Mouse (Mus musculus) midbrain, embryonic 14.5 days (tissue): ENCODE measurements at regions not wholly inside any gene's neighbourhood (a gene's known extent, or its start where the extent isn't known, plus 50 kb on each side); places are given as distances from the start of the nearest gene placed in this dataset.

Experiments used
- ATAC-seq: fragments of 200-750 bp; cut with Nextera tagmentation; 2 replicates; pipeline ENCODE4 v1.8.0; 2017; ENCODE audit warnings: moderate number of reproducible peaks, moderate library complexity; ENCODE audit not compliant: low FRiP score, low TSS enrichment
- DNase-seq: peaks from one replicate; pipeline ENCODE4 v3.0.0-alpha.2; 2015
- H3K27ac ChIP-seq: fragments of 300-500 bp; sonication (generic); replicated peaks from 2 replicates; pipeline ENCODE4 v1.5.1; 2014; ENCODE audit warnings: mild to moderate bottlenecking, low read depth, low read length, moderate library complexity
- H3K27me3 ChIP-seq: fragments of 300-500 bp; sonication (generic); 2 replicates; pipeline ENCODE4 v1.6.1; 2014; ENCODE audit warnings: low read length, control low read depth, mixed read lengths; ENCODE audit not compliant: control insufficient read depth, insufficient read depth
- H3K36me3 ChIP-seq: fragments of 300-500 bp; sonication (generic); 2 replicates; pipeline ENCODE4 v1.6.1; 2014; ENCODE audit warnings: low read length, control low read depth; ENCODE audit not compliant: control insufficient read depth, insufficient read depth
- H3K4me1 ChIP-seq: fragments of 300-500 bp; sonication (generic); 2 replicates; pipeline ENCODE4 v1.6.1; 2014; ENCODE audit warnings: mild to moderate bottlenecking, antibody characterized with exemption, low read length, control low read depth; ENCODE audit not compliant: control insufficient read depth, insufficient read depth
- H3K4me2 ChIP-seq: fragments of 300-500 bp; sonication (generic); 2 replicates; pipeline ENCODE4 v1.6.1; 2014; ENCODE audit warnings: mild to moderate bottlenecking, low read length, moderate library complexity
- H3K4me3 ChIP-seq: fragments of 300-500 bp; sonication (generic); replicated peaks from 2 replicates; pipeline ENCODE4 v1.5.1; 2014; ENCODE audit warnings: low read depth, low read length
- H3K9ac ChIP-seq: fragments of 300-500 bp; sonication (generic); replicated peaks from 2 replicates; pipeline ENCODE4 v1.6.1; 2014; ENCODE audit warnings: mild to moderate bottlenecking, low read length, moderate library complexity
- H3K9me3 ChIP-seq: fragments of 300-500 bp; sonication (generic); 2 replicates; pipeline ENCODE4 v1.6.1; 2016; ENCODE audit warnings: low read length, control low read depth, mixed read lengths; ENCODE audit not compliant: control insufficient read depth
- WGBS: fragments of 180-500 bp; shearing (Covaris S2); extraction: QIAGEN DNeasy Blood & Tissue Kit; methylation state at CpG from one replicate; pipeline ENCODE4 v1.1.7; 2014; 5-methylcytosine and 5-hydroxymethylcytosine counted together

DNA sequence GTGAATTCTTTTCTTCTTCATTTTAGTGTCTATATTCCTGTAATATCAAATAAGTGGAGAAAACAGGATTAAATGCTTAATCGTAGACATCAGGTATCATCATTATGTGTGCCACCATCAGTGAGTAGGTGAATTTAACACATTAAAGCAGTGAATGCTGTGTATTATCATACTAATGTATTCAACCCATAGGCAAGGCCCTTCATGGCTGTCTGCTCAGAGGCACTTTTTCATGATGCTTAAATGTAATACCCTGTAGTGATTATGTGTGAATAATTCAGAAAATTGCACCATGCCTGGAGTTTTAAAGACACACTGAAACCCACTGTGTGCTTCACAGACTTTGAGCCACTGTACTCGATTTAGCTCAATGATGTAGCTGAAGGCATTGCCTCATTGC lies 583.2 kb upstream of the Robo1 start:
- ATAC-seq (no peak), DNase-seq (peak; percentile 55)
- Histone ChIP-seq H3K4me2 (no peak overlapping the region), H3K27me3 (no peaks in the 10 kb centered on the region), H3K27ac (no peak overlapping the region), H3K9me3 (no peaks in the 10 kb centered on the region), H3K4me3 (no peak overlapping the region), H3K9ac (no peak overlapping the region), H3K4me1 (no peaks in the 10 kb centered on the region), H3K36me3 (no peaks in the 10 kb centered on the region)
- 33% methylated on average over 2 of the region's 2 CpGs for WGBS

DNA sequence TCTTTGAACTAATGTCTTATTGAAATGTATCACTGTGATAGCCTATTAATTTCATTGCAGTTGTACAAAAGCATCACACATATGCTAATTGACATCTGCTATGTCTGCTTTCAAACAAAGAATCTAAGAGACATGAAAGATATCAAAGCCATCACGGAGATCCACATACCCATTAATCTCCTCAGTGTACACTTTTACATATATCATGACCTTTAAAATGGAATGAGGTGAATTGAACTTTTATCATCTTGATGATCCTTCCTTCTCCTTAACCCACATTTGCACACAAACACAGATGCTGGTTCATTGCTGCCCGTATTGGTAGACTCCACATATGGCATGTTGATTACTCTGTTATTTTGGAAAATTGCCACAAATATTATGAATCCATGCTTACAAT lies 570.2 kb upstream of the Robo1 start:
- 71% methylated on average over 2 of the region's 2 CpGs for WGBS
- Histone ChIP-seq H3K27me3 (no peaks in the 10 kb centered on the region), H3K36me3 (no peaks in the 10 kb centered on the region), H3K9me3 (no peaks in the 10 kb centered on the region), H3K4me2 (no peak overlapping the region), H3K27ac (no peak overlapping the region), H3K4me3 (no peak overlapping the region), H3K4me1 (no peaks in the 10 kb centered on the region), H3K9ac (no peak overlapping the region)
- no peak for DNase-seq
- ATAC-seq: no peak

DNA sequence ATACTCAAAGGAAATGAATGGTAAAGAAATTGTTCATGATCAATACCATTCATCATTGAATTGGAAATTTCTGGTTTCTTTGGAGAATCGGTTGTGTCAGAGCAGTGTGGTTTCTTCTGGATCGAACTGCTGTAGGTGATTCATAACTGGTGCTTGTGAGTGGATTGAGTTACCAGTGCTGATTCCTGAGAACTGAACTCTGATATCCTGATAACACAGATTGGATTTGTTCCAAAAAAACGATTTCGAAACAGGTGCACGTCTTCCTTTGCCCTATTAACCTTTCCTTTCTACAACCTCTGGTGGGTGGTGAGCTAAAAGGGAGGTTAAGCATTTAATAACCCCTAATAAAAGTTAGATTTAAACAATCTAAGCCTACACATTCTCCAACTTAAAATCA lies 569.0 kb upstream of the Robo1 start:
- no peak for DNase-seq
- ATAC-seq: no peak
- Histone ChIP-seq H3K36me3 (no peaks in the 10 kb centered on the region), H3K4me1 (no peaks in the 10 kb centered on the region), H3K9me3 (no peaks in the 10 kb centered on the region), H3K9ac (no peak overlapping the region), H3K27ac (no peak overlapping the region), H3K4me3 (no peak overlapping the region), H3K4me2 (no peak overlapping the region), H3K27me3 (no peaks in the 10 kb centered on the region)
- 90% methylated on average over 5 of the region's 5 CpGs for WGBS

DNA sequence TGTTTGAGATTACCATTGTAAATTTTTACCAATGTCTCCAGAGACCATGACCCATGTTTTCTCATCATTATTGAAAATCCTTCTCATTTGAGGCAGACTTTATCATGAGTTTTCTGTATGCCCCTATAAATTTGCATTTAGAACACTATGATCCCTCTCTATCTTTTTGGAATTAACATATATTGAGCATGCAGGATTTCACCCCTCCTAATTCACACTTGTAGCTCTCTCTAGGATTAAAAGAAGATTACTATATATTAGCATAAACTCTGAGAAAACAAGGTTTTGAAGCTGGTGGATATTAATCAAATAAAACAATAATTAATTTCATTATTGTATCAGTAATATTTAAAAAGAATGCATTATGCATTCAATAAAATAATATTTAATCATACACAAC lies 527.2 kb upstream of the Robo1 start:
- peak; percentile 27 for DNase-seq
- H3K36me3 ChIP-seq: no peaks in the 10 kb centered on the region
- H3K4me3 ChIP-seq: no peak overlapping the region
- H3K27me3 ChIP-seq: no peaks in the 10 kb centered on the region
- no peak for ATAC-seq
- no peaks in the 10 kb centered on the region for H3K4me1 ChIP-seq
- H3K9ac ChIP-seq: no peak overlapping the region
- H3K9me3 ChIP-seq: 0 out of 2 replicates have a peak, but pooled peaks cover 5% of the 10 kb centered on the region
- no peak overlapping the region for H3K4me2 ChIP-seq
- no peak overlapping the region for H3K27ac ChIP-seq

DNA sequence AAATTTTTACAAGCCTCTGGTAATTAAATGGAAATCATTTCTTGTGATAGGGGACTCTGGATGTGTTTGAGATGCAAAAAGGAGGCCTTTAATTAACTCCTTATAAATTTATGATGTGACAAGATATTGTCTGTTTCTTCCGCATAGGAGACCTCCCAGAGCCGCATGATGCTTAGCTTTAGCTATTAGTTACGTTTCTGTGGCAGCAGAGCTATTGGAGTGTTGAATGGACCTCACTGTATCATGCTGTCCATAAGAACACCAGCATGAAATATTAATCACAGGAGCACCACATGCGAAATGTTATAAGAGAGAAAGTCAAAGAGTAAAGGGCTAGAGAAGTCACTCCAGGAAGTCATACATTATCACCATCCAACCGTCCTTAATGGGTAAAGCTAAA lies 495.3 kb upstream of the Robo1 start:
- 62% methylated on average over 5 of the region's 5 CpGs for WGBS
- Histone ChIP-seq H3K27ac (no peak overlapping the region), H3K27me3 (no peaks in the 10 kb centered on the region), H3K4me2 (no peak overlapping the region), H3K4me3 (no peak overlapping the region), H3K9ac (no peak overlapping the region), H3K9me3 (no peaks in the 10 kb centered on the region), H3K36me3 (no peaks in the 10 kb centered on the region), H3K4me1 (0 out of 2 replicates have a peak, but pooled peaks cover 2% of the 10 kb centered on the region)
- DNase-seq (peak; percentile 42), ATAC-seq (no peak)

DNA sequence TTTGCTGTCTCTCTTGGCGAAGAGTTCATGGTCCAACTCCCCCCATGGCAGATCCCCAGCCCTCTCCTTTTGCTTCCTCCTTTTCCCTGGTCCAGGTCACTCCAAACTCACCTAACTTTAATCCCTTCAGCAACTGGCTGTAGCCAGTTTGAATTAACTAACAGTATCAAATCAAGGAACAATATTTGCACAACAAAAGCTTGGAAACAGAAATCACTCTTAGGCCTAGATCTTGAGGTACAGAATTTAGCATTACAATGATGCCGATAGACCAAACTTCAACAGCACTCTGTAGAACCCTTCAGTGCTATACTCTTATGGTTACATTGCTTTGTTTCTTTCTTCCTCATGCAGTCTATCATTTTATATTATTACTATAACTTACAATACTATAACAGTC lies 472.8 kb upstream of the Robo1 start:
- ATAC-seq: no peak
- no peak overlapping the region for H3K27ac ChIP-seq
- H3K27me3 ChIP-seq: no peaks in the 10 kb centered on the region
- no peaks in the 10 kb centered on the region for H3K9me3 ChIP-seq
- H3K4me2 ChIP-seq: no peak overlapping the region
- no peaks in the 10 kb centered on the region for H3K36me3 ChIP-seq
- 81% methylated on average over 2 of the region's 2 CpGs for WGBS
- no peaks in the 10 kb centered on the region for H3K4me1 ChIP-seq
- no peak overlapping the region for H3K4me3 ChIP-seq
- no peak for DNase-seq
- no peak overlapping the region for H3K9ac ChIP-seq

DNA sequence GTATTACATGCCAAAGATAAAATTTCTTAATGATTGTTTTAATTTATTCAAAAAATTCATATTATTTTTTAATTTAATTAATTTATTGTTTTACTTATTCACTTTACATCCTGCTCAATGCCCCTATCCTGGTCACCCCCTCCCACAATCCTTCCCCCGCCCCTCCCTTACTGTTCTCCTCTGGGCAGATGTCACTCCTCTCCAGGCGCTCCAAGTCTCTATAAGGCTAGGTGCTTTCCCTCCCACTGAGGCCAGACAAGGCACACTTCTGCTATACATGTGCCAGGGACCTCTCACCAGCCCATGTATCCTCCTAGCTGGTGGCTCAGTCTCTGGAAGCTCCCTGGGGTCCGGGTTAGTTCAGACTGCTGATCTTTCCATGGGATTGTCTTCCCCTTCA lies 458.0 kb upstream of the Robo1 start:
- Histone ChIP-seq H3K27ac (no peak overlapping the region), H3K4me2 (no peak overlapping the region), H3K4me3 (no peak overlapping the region), H3K9ac (no peak overlapping the region), H3K27me3 (no peaks in the 10 kb centered on the region), H3K36me3 (no peaks in the 10 kb centered on the region), H3K4me1 (no peaks in the 10 kb centered on the region), H3K9me3 (no peaks in the 10 kb centered on the region)
- 87% methylated on average over 3 of the region's 3 CpGs for WGBS
- DNase-seq: no peak
- ATAC-seq: no peak

DNA sequence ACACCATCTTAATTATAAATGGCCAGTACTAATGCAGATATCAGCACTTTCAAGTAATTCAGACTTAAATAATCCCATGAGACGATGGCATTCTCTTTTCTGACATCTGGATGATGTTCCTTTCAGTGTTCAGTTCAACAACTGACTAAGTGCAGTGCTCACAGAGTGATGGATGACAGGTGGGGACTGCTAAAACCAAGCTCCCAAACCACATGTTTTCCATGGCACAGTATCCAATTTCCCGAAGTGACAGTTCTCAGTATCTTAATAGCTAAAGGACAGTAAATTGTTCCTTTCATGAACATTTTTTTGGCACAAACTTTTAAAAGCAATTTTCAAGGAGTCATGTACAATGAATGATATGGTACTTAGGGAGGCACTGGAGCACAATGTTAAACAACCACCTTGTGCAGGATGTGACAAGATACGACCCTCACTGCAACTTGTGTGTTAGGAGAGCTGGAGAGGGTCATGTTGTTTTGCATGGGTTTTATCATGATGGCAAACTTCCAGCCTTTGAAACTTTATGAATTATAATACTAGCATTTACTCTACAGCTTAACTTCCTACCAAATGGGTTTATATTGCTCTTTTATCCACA lies 456.4 kb upstream of the Robo1 start:
- Histone ChIP-seq H3K4me1 (no peaks in the 10 kb centered on the region), H3K27me3 (no peaks in the 10 kb centered on the region), H3K4me2 (no peak overlapping the region), H3K9me3 (no peaks in the 10 kb centered on the region), H3K36me3 (no peaks in the 10 kb centered on the region), H3K27ac (no peak overlapping the region), H3K4me3 (no peak overlapping the region), H3K9ac (no peak overlapping the region)
- 86% methylated on average over 3 of the region's 3 CpGs for WGBS
- no peak for DNase-seq
- ATAC-seq: no peak

DNA sequence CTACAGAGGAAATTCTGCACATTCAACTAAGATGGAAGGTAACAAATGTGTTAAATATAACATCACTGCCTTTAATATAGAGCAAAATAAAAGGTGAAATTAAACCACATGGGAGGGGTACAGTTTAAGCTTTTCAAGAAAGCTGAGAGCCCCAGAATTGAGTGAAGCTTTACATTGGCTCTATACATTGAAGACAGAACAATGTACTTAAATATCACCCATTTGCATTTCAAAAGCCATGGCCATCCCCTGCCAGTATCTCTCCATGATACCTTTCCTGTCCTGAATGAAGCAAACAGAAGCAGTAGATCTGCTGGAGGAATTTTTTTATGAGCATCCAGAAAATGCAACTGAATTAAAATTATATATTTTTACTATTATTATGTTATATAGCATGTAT lies 450.2 kb upstream of the Robo1 start:
- Histone ChIP-seq H3K27me3 (no peaks in the 10 kb centered on the region), H3K4me2 (no peak overlapping the region), H3K36me3 (no peaks in the 10 kb centered on the region), H3K9me3 (no peaks in the 10 kb centered on the region), H3K4me1 (no peaks in the 10 kb centered on the region), H3K27ac (no peak overlapping the region), H3K4me3 (no peak overlapping the region), H3K9ac (no peak overlapping the region)
- no peak for DNase-seq
- ATAC-seq: no peak
